Mouse (Mus musculus): ENCODE data around the gene Glyctk. TPM values are rescaled to one million over a fixed set of nuclear protein-coding genes. Genes with fewer than 3 reads are reported as not detected.

The Glyctk gene
- polyA plus RNA-seq, 1 experiment from 2014 or later, result 14.8 TPM

DNA sequence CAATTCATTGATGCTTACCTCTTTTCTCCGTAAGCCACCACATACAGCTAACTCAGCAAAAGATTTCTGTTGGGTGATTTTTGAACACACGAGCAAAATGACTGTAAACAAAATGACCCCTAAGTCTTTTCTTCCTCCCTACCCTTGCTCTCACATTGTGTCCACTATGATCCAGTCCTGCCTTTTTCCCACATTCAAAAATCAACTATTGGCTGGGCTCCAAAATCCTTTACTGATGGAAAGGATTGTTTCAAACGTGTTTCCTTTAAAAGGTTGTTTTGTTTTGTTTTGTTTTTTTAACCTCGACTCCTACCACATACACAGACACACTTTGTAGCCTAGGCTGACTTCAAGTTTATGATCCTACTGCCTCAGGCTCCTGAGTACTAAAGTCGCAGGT is 2.5 kb upstream of the Glyctk start:
- H3K9ac ChIP-seq, result peak overlapping the region; percentile 68; the same call in 1 of the 2 replicates
- DNase-seq (no peak), ATAC-seq (ENCODE audit: low read depth) (no peak)
- H3K9me3 ChIP-seq (replicated peaks), result no peaks in the 10 kb centered on the region
- WGBS (ENCODE audit: insufficient replicate concordance), result 44% methylated on average over 5 of the region's 5 CpGs
- H3K27me3 ChIP-seq, result peaks cover 4% of the 10 kb centered on the region; the same call in 1 of the 2 replicates
- peaks cover 7% of the 10 kb centered on the region; the same call in 1 of the 2 replicates for H3K36me3 ChIP-seq
- no peak overlapping the region for H3K27ac ChIP-seq
- peak overlapping the region; percentile 72 for H3K4me2 ChIP-seq
- H3K4me1 ChIP-seq (replicated peaks), result peaks cover 22% of the 10 kb centered on the region
- peak overlapping the region; percentile 65 for H3K4me3 ChIP-seq (replicated peaks)

DNA sequence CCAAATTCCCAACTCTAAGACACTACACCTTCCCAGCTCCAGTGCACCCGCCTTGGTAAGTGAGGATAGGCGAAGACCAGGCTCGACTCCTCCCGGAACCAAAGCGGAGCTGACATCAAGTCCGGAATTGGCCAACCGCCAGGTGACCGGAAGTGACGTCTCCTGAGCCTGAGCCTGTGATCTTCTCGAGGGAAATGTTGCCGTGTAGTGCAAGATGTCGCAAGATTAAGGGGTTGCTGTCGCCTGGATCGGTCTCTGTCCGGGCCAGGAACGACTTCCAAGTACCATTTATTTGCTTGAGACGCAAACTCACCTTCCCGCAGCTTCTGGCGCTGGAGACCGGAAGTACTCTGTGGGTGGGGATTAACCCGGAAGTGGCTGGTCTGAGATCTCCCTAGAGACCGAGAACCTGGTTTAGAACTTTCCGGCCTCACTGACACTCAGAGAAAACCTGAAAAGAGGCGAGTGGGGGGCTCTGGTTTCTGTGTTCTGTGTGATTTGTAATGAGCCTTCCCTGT is 1.9 kb upstream of the Glyctk start:
- Histone ChIP-seq H3K9ac (peak overlapping the region; percentile 68), H3K4me2 (peak overlapping the region; percentile 72), H3K4me3 (replicated peaks) (peak overlapping the region; percentile 65), H3K4me1 (replicated peaks) (peaks cover 22% of the 10 kb centered on the region), H3K9me3 (replicated peaks) (no peaks in the 10 kb centered on the region), H3K36me3 (peaks cover 8% of the 10 kb centered on the region), H3K27me3 (peaks cover 4% of the 10 kb centered on the region; the same call in 1 of the 2 replicates), H3K27ac (peak overlapping the region; percentile 71)
- WGBS (ENCODE audit: insufficient replicate concordance), result 2% methylated on average over 24 of the region's 24 CpGs
- ATAC-seq (ENCODE audit: low read depth) (peak; percentile 74), DNase-seq (peak; percentile 74)

DNA sequence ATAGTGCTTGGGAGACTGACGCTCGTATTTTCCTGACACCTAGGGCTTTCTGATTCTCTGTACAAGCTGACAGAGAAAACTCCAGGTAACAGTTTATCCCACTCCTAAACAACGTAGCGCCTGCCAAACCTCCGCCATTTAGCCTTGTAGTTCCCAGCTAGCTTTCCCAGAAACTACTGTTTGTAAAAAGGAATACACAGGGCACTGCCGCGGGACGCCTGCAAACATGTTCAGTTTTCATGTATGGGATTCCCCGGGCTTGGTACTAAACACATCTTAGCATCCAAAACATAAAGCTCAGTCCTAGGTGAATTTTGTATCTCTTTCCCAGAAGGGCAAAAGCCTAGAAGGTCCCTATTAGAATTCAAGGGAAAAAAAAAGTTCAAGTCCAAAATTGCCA is 1.3 kb upstream of the Glyctk start:
- 81% methylated on average over 9 of the region's 9 CpGs for WGBS (ENCODE audit: insufficient replicate concordance)
- H3K4me1 ChIP-seq (replicated peaks), result peaks cover 22% of the 10 kb centered on the region
- 0 out of 2 replicates have a peak overlapping the region, but pooled peaks have one; percentile 75 for H3K27ac ChIP-seq
- H3K9me3 ChIP-seq (replicated peaks), result no peaks in the 10 kb centered on the region
- peaks cover 12% of the 10 kb centered on the region for H3K36me3 ChIP-seq
- no peak overlapping the region for H3K9ac ChIP-seq
- H3K27me3 ChIP-seq, result peaks cover 4% of the 10 kb centered on the region; the same call in 1 of the 2 replicates
- ATAC-seq (ENCODE audit: low read depth) (no peak), DNase-seq (no peak)
- H3K4me3 ChIP-seq (replicated peaks), result peak overlapping the region; percentile 65
- peak overlapping the region; percentile 72 for H3K4me2 ChIP-seq

DNA sequence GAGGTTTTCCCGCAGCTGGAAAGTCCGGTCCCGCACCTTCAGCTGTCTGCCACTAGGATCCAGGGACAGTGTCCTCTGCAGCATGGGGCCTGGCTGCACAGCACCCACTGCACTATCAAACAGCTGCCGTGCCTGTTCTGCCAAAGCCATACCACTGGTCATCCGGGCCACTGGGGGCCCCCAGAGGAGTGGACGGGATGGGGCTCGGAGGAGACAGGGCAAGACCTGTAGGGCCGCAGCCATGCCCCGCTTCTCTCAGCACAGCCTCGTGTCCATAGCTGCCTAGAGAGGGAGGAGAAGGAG is 364 bp downstream of the Glyctk start:
- DNase-seq (no peak), ATAC-seq (ENCODE audit: low read depth) (0 out of 2 replicates have a peak, but pooled peaks have one; percentile 3)
- Histone ChIP-seq H3K36me3 (peaks cover 12% of the 10 kb centered on the region), H3K27ac (peak overlapping the region; percentile 75), H3K4me3 (replicated peaks) (peak overlapping the region; percentile 46), H3K4me2 (peak overlapping the region; percentile 51), H3K9ac (peak overlapping the region; percentile 56), H3K4me1 (replicated peaks) (peaks cover 22% of the 10 kb centered on the region), H3K9me3 (replicated peaks) (no peaks in the 10 kb centered on the region), H3K27me3 (0 out of 2 replicates have a peak, but pooled peaks cover 4% of the 10 kb centered on the region)
- WGBS (ENCODE audit: insufficient replicate concordance), result 75% methylated on average over 10 of the region's 10 CpGs

DNA sequence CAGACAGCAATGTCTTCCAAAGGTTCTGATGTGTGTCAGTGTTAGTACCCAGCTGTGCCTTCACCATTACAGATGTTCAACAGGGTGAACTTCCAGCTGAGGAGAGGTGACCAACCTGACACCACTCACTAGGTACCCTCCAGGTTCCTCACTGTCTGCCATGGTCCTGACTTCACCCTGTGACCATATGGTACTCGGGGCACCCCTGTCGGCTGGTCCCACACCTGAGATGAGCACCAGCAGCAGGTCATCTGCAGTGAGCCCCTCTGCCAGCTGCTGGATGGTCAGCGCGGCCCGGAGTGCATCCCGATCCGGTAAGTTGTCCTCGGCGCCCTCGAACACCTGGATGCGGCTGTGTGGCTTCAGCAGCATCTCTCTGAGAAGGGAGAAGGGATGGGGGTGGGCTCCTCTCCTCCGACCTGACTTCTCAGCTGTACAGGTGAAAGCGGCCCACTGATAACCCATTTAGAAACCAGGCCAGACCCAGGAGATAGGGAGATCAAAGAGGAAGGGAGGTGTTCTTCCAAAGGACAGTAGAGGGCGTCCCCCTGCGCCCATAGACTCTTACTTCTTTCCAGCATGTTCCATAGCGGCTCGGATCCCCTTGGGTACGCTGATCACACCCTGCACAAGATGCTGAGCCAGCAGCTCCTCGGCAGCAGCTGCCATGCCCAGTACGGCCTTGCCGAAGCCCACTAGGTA is 866 bp downstream of the Glyctk start:
- WGBS (ENCODE audit: insufficient replicate concordance), result 72% methylated on average over 21 of the region's 21 CpGs
- Histone ChIP-seq H3K4me3 (replicated peaks) (peak overlapping the region; percentile 46), H3K9ac (peak overlapping the region; percentile 56), H3K4me1 (replicated peaks) (peaks cover 22% of the 10 kb centered on the region), H3K36me3 (peaks cover 12% of the 10 kb centered on the region), H3K27me3 (0 out of 2 replicates have a peak, but pooled peaks cover 4% of the 10 kb centered on the region), H3K9me3 (replicated peaks) (no peaks in the 10 kb centered on the region), H3K4me2 (peak overlapping the region; percentile 51), H3K27ac (peak overlapping the region; percentile 75; the same call in 1 of the 2 replicates)
- ATAC-seq (ENCODE audit: low read depth), result no peak
- DNase-seq, result no peak

DNA sequence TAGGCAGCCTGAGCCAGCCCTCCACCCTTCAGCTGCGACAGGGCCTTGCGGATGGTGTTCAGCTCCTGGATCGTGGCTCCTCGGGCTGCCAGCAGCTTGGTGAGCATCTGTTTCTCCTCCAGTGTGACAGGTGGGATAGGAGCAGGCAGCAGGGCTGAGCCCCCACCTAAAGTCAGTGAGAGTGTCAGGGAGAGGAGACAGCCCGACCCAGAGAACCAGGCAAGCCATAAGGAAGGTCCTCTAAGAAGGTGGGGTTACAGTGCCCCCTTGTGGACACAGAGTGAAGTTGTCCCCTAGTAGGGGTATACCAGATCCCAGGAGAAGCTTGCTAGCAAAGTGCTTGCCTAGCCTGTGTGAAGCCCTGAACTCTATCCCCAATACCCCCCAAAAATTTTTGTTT is 1.5 kb downstream of the Glyctk start:
- Histone ChIP-seq H3K36me3 (peaks cover 12% of the 10 kb centered on the region), H3K27ac (no peak overlapping the region), H3K9me3 (replicated peaks) (no peaks in the 10 kb centered on the region), H3K4me1 (replicated peaks) (peaks cover 22% of the 10 kb centered on the region), H3K4me3 (replicated peaks) (peak overlapping the region; percentile 46), H3K9ac (no peak overlapping the region), H3K4me2 (peak overlapping the region; percentile 51), H3K27me3 (peaks cover 2% of the 10 kb centered on the region)
- DNase-seq (peak; percentile 37), ATAC-seq (ENCODE audit: low read depth) (peak; percentile 13; the same call in 1 of the 2 replicates)
- 68% methylated on average over 5 of the region's 5 CpGs for WGBS (ENCODE audit: insufficient replicate concordance)

DNA sequence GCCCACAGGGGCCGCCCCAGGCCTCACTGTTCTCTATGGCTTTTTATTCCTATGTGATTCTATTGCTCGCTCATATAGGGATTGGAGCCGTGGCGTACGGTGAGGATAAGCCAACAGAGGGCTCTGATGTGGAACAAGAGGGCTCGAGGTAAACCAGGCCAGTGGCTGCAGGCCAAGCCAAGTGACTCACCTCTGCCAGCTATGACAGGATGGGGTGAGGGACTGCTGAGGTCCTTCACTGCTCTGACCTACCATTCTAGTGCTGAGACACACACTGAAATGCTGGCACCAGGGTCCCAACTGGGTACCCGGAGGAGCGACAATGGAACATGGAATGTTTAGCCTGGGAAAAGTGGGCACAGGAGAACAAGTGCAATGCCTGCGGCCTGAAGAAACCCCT is 3.8 kb downstream of the Glyctk start:
- Histone ChIP-seq H3K9me3 (replicated peaks) (no peaks in the 10 kb centered on the region), H3K9ac (no peak overlapping the region), H3K27me3 (peaks cover 25% of the 10 kb centered on the region), H3K4me1 (replicated peaks) (peaks cover 13% of the 10 kb centered on the region), H3K4me3 (replicated peaks) (no peak overlapping the region), H3K27ac (no peak overlapping the region), H3K4me2 (no peak overlapping the region), H3K36me3 (peaks cover 12% of the 10 kb centered on the region)
- ATAC-seq (ENCODE audit: low read depth) (no peak), DNase-seq (no peak)
- WGBS (ENCODE audit: insufficient replicate concordance), result 74% methylated on average over 9 of the region's 9 CpGs

DNA sequence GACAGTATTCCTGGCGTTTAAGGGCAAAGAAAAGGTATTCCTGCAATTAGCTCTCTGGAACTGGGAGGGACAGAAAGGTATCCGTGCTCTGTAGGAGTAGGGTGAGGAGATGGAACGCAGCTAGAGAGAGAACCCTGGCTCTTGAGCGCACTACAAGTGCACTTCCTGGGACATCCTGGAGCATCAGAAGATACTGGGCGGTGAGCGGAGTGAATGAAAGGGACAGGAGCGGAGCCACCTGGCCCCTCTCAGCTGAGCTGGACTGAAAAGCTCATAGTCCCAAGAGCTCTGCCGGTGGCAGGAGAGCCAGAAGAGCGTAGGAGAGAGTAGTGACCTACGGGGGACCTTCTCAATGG is 8.6 kb downstream of the Glyctk start:
- 21% methylated on average over 10 of the region's 10 CpGs for WGBS (ENCODE audit: insufficient replicate concordance)
- Histone ChIP-seq H3K9me3 (replicated peaks) (no peaks in the 10 kb centered on the region), H3K4me2 (no peak overlapping the region), H3K4me3 (replicated peaks) (no peak overlapping the region), H3K4me1 (replicated peaks) (no peaks in the 10 kb centered on the region), H3K27me3 (peaks cover 59% of the 10 kb centered on the region), H3K36me3 (no peaks in the 10 kb centered on the region), H3K9ac (no peak overlapping the region), H3K27ac (no peak overlapping the region)
- ATAC-seq (ENCODE audit: low read depth) (no peak), DNase-seq (no peak)

DNA sequence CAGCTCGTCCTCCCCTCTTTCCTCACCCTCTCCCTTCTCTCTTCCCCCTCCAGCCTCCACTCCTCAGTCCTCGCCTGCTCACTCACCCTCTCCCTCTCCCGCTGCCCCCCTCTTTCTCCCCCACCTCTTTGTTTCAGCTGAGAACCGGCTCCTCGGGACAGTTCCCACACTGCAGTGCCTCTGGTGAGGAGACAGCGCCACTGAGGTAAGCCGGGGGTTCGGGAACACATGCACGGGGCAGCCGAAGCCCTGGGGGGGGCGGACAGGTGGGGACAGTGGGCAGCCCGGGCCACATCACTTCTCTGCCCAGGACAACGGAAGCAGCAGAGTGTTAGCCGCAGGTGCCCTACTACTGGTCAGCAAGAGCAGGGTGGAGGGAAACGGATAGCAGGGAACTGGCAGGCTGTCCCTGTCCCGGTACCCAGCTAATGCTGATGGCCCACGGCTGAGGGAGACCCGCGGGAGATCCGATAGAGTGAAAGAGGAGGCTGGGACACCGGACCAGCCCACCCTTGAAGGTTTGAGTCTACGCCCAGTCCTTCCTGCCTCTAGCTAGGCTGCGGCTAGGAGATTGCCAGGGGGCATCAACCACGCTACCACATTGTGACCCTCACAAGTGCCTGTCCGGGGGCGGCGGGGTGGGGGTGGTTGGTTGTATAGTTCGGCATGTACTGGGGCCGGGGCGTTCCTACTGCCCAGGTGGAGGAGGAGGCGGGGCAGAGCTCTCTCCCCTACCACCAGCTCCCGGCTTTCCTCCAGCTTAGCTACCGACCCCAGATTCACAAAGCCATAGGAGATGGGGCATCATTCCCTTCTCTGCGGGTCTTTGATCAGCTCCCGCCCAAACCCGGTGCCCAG is 9.2 kb downstream of the Glyctk start:
- peak overlapping the region; percentile 10; the same call in 1 of the 2 replicates for H3K4me3 ChIP-seq (replicated peaks)
- no peak overlapping the region for H3K27ac ChIP-seq
- H3K4me1 ChIP-seq (replicated peaks), result no peaks in the 10 kb centered on the region
- ATAC-seq (ENCODE audit: low read depth), result no peak; the same call in 1 of the 2 replicates
- H3K36me3 ChIP-seq, result no peaks in the 10 kb centered on the region
- no peaks in the 10 kb centered on the region for H3K9me3 ChIP-seq (replicated peaks)
- peak overlapping the region; percentile 37 for H3K4me2 ChIP-seq
- no peak overlapping the region for H3K9ac ChIP-seq
- WGBS (ENCODE audit: insufficient replicate concordance), result 2% methylated on average over 36 of the region's 36 CpGs
- peaks cover 61% of the 10 kb centered on the region for H3K27me3 ChIP-seq
- no peak for DNase-seq

DNA sequence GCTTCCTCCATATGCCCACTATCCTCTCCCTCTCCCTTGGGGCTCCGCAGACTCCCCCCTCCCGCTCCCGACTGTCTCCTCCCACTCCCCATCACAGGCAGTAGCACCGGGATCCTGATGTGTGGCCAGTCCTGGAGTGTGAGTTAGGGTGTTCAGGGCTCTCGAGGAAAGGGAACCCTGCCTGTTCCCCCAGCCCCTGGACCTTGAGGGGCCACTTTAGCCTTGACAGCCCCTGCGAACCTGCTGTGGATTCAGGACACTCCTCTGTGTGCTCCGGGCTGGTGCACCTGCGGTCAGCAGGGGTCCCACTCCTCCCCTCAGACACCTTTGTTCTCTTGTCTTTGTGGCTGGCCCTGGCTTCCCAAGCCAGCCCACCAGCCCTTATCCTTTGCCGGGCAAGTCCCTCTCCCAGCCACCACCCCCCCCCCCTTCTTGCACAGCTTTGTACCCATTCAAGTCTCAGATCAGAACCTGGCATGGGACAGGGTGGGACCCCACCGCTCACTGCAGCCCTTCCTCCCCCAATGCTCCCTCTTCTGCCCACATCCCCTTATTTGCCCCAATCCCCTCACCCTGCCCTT is 10.0 kb downstream of the Glyctk start:
- Histone ChIP-seq H3K4me3 (replicated peaks) (0 out of 2 replicates have a peak overlapping the region, but pooled peaks have one; percentile 10), H3K9ac (no peak overlapping the region), H3K27me3 (peaks cover 61% of the 10 kb centered on the region), H3K9me3 (replicated peaks) (no peaks in the 10 kb centered on the region), H3K4me1 (replicated peaks) (no peaks in the 10 kb centered on the region), H3K27ac (no peak overlapping the region), H3K4me2 (no peak overlapping the region), H3K36me3 (no peaks in the 10 kb centered on the region)
- WGBS (ENCODE audit: insufficient replicate concordance), result 7% methylated on average over 10 of the region's 10 CpGs
- no peak for DNase-seq
- no peak for ATAC-seq (ENCODE audit: low read depth)

DNA sequence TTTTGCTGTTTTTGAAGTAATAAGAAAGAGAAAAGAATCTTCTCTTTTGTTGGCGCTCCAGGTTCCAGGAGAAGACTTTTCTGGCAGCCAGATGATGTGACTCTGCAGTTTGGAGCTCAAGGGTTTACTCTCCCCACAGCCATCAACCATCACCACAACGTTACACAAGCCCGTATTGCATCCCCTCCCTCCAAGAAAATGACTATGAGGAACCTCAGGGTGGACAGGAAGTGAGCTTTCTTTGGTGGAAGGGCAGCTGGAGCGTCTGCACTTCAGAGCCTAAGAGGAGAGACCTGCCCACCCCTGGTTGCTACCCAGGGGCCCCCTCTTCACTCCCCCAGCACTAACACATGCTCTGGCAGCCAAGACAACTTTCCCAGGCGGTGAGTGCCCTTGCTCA is 10.7 kb downstream of the Glyctk start:
- Histone ChIP-seq H3K4me2 (no peak overlapping the region), H3K36me3 (no peaks in the 10 kb centered on the region), H3K4me1 (replicated peaks) (no peaks in the 10 kb centered on the region), H3K4me3 (replicated peaks) (no peak overlapping the region), H3K27me3 (peaks cover 61% of the 10 kb centered on the region), H3K9ac (no peak overlapping the region), H3K27ac (no peak overlapping the region), H3K9me3 (replicated peaks) (no peaks in the 10 kb centered on the region)
- ATAC-seq (ENCODE audit: low read depth), result no peak
- no peak for DNase-seq
- WGBS (ENCODE audit: insufficient replicate concordance), result 16% methylated on average over 5 of the region's 5 CpGs

All from liver, embryonic 13.5 days (tissue).